Mouse (Mus musculus): ENCODE measurements at regions not wholly inside any gene's neighbourhood (a gene's known extent, or its start where the extent isn't known, plus 50 kb on each side); places are given as distances from the start of the nearest gene placed in this dataset.
A peak's percentile ranks its signal among the peaks of the same experiment; 100 is the strongest.
"Not testable (repeated sequence)": the region's sequence is repeated elsewhere in the genome, so short reads cannot be mapped to it uniquely, and the experiment has no call there.

- DNase-seq (ENCODE audit: extremely low read depth, low read depth): no peak
Measured at GRCm38 (mm10) chr14:54002083-54002482, 251.8 kb downstream of the Dad1 start.

GRCm38 (mm10) chr14:54000527-54000926 lies 253.4 kb downstream of the Dad1 start:
- no peak for DNase-seq (ENCODE audit: extremely low read depth, low read depth)

- no peak for DNase-seq (ENCODE audit: extremely low read depth, low read depth)
Measured at GRCm38 (mm10) chr14:53993427-53993826, 260.5 kb downstream of the Dad1 start.

GRCm38 (mm10) chr14:53992712-53993286 lies 261.1 kb downstream of the Dad1 start:
- DNase-seq (ENCODE audit: extremely low read depth, low read depth): no peak

- DNase-seq (ENCODE audit: extremely low read depth, low read depth): no peak
Measured at GRCm38 (mm10) chr14:53991390-53991789, 262.5 kb downstream of the Dad1 start.

GRCm38 (mm10) chr14:53980771-53981170 lies 273.1 kb downstream of the Dad1 start:
- DNase-seq (ENCODE audit: extremely low read depth, low read depth): no peak

- not testable (repeated sequence) for DNase-seq (ENCODE audit: extremely low read depth, low read depth)
Measured at GRCm38 (mm10) chr14:53961426-53961825, 292.5 kb downstream of the Dad1 start.

- no peak for DNase-seq (ENCODE audit: extremely low read depth, low read depth)
Measured at GRCm38 (mm10) chr14:53960779-53961178, 293.1 kb downstream of the Dad1 start.

GRCm38 (mm10) chr14:53935791-53936231 lies 318.1 kb downstream of the Dad1 start:
- not testable (repeated sequence) for DNase-seq (ENCODE audit: extremely low read depth, low read depth)

- not testable (repeated sequence) for DNase-seq (ENCODE audit: extremely low read depth, low read depth)
Measured at GRCm38 (mm10) chr14:53935336-53935735, 318.6 kb downstream of the Dad1 start.

- no peak for DNase-seq (ENCODE audit: extremely low read depth, low read depth)
Measured at GRCm38 (mm10) chr14:53910871-53911270, 343.0 kb downstream of the Dad1 start.

GRCm38 (mm10) chr14:53904578-53904977 lies 349.3 kb downstream of the Dad1 start:
- peak; percentile 13 for DNase-seq (ENCODE audit: extremely low read depth, low read depth)

- DNase-seq (ENCODE audit: extremely low read depth, low read depth): no peak
Measured at GRCm38 (mm10) chr14:53901103-53901502, 352.8 kb downstream of the Dad1 start.

- DNase-seq (ENCODE audit: extremely low read depth, low read depth): peak; percentile 6
Measured at GRCm38 (mm10) chr14:53881304-53881703, 372.6 kb downstream of the Dad1 start.

- DNase-seq (ENCODE audit: extremely low read depth, low read depth): no peak
Measured at GRCm38 (mm10) chr14:53876581-53876980, 377.3 kb downstream of the Dad1 start.

- DNase-seq (ENCODE audit: extremely low read depth, low read depth): no peak
Measured at GRCm38 (mm10) chr14:53875736-53876135, 378.2 kb downstream of the Dad1 start.

GRCm38 (mm10) chr14:53847049-53847448 lies 406.9 kb downstream of the Dad1 start:
- no peak for DNase-seq (ENCODE audit: extremely low read depth, low read depth)

- no peak for DNase-seq (ENCODE audit: extremely low read depth, low read depth)
Measured at GRCm38 (mm10) chr14:53845646-53846045, 408.3 kb downstream of the Dad1 start.

- DNase-seq (ENCODE audit: extremely low read depth, low read depth): no peak
Measured at GRCm38 (mm10) chr14:53832553-53832952, 421.4 kb downstream of the Dad1 start.

- DNase-seq (ENCODE audit: extremely low read depth, low read depth): no peak
Measured at GRCm38 (mm10) chr14:53831651-53832050, 422.3 kb downstream of the Dad1 start.

GRCm38 (mm10) chr14:53830717-53831116 lies 423.2 kb downstream of the Dad1 start:
- DNase-seq (ENCODE audit: extremely low read depth, low read depth): no peak

- no peak for DNase-seq (ENCODE audit: extremely low read depth, low read depth)
Measured at GRCm38 (mm10) chr14:53826782-53827181, 427.1 kb downstream of the Dad1 start.

- DNase-seq (ENCODE audit: extremely low read depth, low read depth): no peak
Measured at GRCm38 (mm10) chr14:53806231-53806630, 447.7 kb downstream of the Dad1 start.

All from MEL-GATA-1-ER (cell line).